In the genomic region with DNA sequence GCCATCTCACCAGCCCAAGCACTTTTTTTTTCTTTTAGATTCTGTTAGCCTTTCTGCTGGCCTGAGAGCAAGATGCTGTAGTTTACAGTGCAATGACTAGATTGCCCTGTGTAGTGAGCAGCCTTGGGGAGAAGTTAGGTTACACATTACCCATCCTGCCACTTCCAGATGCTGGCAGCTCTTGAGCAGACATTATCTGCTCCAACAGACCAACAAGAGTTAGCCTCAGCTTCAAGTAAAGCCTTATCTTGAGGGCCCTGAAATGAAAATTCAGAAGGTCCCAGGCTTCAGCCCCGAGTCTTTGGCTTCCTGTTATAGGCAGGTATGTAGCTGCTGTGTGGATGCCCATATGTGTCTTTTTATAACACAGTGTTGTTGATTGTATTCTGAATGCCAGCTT, we compare ENCODE assay signal across 36 mouse cellular contexts. TPM values are rescaled to one million over a fixed set of nuclear protein-coding genes. Genes with fewer than 3 reads are reported as not detected.
DNase-seq lines count a peak whose midpoint lies in the region; ATAC-seq lines count a peak whose summit lies in the region.
"Had no signal": no experiment of that assay in that cellular context is flagged by ENCODE, and none has a peak within 500 bp of the region (broad histone marks: within the 10 kb centered on the region; RNA-seq: fewer than 3 reads in every experiment).

No protein-coding gene starts in this region.

- no peak overlapping the region for H3K4me3 ChIP-seq in liver, embryonic 15.5 days (replicated peaks)
- H3K4me3 ChIP-seq: forebrain, embryonic 15.5 days; hindbrain, embryonic 13.5 days; limb, embryonic 12.5 days; midbrain, embryonic 10.5 days; midbrain, embryonic 15.5 days had no signal

- H3K4me2 ChIP-seq in liver, embryonic 15.5 days: peak overlapping the region; percentile 16; the same call in 1 of the 2 replicates
- H3K4me2 ChIP-seq: forebrain, embryonic 15.5 days; heart, embryonic 11.5 days; hindbrain, embryonic 13.5 days; limb, embryonic 12.5 days; midbrain, embryonic 15.5 days had no signal

- peak; percentile 8 to 29 for DNase-seq in spleen, postnatal 36 days (ENCODE audit: low spot score in 2 of 2)
- DNase-seq in spleen, postnatal 10 days (ENCODE audit: low spot score in 2 of 2): no peak
- DNase-seq in liver: peak; percentile 29
- no peak for DNase-seq in neural tube, embryonic 10.5 days (ENCODE audit: extremely low spot score, low spot score)
- DNase-seq in cerebellum, postnatal 4 days (ENCODE audit: low spot score in 2 of 2): no peak
- no peak for DNase-seq in heart, postnatal 25 days (ENCODE audit: low spot score)
- DNase-seq in embryo, embryonic 10.5 days (ENCODE audit: low spot score): no peak
- DNase-seq: adrenal gland, postnatal 36 days; cerebellum, adult 8-10 months; cerebellum, postnatal 25 days; gastrocnemius, postnatal 25 days; heart, adult 11 months; heart, postnatal 4 days; kidney, adult 8-10 months; kidney, postnatal 4 days; layer of hippocampus, postnatal 36 days; lung, adult 2 months; lung, postnatal 10 days; right cerebral cortex, postnatal 4 days; thymus, postnatal 14 days had no signal

- H3K9me3 ChIP-seq in liver, embryonic 15.5 days (replicated peaks): no peaks in the 10 kb centered on the region
- H3K9me3 ChIP-seq: forebrain, embryonic 15.5 days; G1E; hindbrain, embryonic 13.5 days; limb, embryonic 12.5 days; midbrain, embryonic 10.5 days; midbrain, embryonic 15.5 days had no signal

- ATAC-seq in liver, embryonic 15.5 days (ENCODE audit: insufficient read depth): peak; percentile 73
- ATAC-seq: forebrain, embryonic 15.5 days; intestine, embryonic 16.5 days; midbrain, embryonic 15.5 days had no signal

- WGBS in liver, embryonic 15.5 days (ENCODE audit: insufficient replicate concordance): 14% methylated on average over 1 of the region's 1 CpGs

- H3K27ac ChIP-seq in liver, embryonic 15.5 days (replicated peaks): no peak overlapping the region; the same call in 1 of the 2 replicates
- H3K27ac ChIP-seq: forebrain, embryonic 15.5 days; hindbrain, embryonic 13.5 days; kidney, postnatal 0 days; limb, embryonic 12.5 days; macrophage; midbrain, embryonic 10.5 days; midbrain, embryonic 15.5 days had no signal

- H3K36me3 ChIP-seq in liver, embryonic 15.5 days (replicated peaks): peaks cover 83% of the 10 kb centered on the region

- H3K27me3 ChIP-seq in liver, embryonic 15.5 days: no peaks in the 10 kb centered on the region
- H3K27me3 ChIP-seq: forebrain, embryonic 15.5 days; limb, embryonic 12.5 days; midbrain, embryonic 15.5 days had no signal

- peaks cover 39% of the 10 kb centered on the region for H3K4me1 ChIP-seq in liver, embryonic 15.5 days (replicated peaks)

- no peak overlapping the region for H3K9ac ChIP-seq in liver, embryonic 15.5 days
- H3K9ac ChIP-seq: forebrain, embryonic 15.5 days; hindbrain, embryonic 13.5 days; limb, embryonic 12.5 days; midbrain, embryonic 15.5 days had no signal

- intact Hi-C loops in heart, postnatal 25 days (cut with DNase I): no loop called here

RNA-seq across cellular contexts. Expression of gene Prdm12, which starts 32.3 kb away (rescaled TPM):
- polyA plus RNA-seq in liver, embryonic 15.5 days (2015; fragmentation: Nextera tagmentation; extraction: Ambion mirVana): not detected in 2 replicates
- total RNA-seq in heart, postnatal 25 days (2021): not detected
- total RNA-seq: adrenal gland, postnatal 36 days; gastrocnemius, adult 18-20 months; gastrocnemius, postnatal 25 days; heart, postnatal 4 days; neutrophil, adult 5-6 weeks had no signal
- polyA plus RNA-seq: G1E; heart, embryonic 16.5 days; intestine, embryonic 16.5 days; kidney, postnatal 0 days; lung, adult 2 months; macrophage; stomach, embryonic 16.5 days; urinary bladder, adult 2 months had no signal

RNA-seq across cellular contexts. Expression of gene Fubp3, which starts 35.1 kb away (rescaled TPM):
- polyA plus RNA-seq in liver, embryonic 15.5 days (2015; fragmentation: Nextera tagmentation; extraction: Ambion mirVana): 15.4 and 20.6 TPM in 2 replicates
- total RNA-seq in heart, postnatal 25 days (2021): 10 to 100 TPM; 13.1 to 17.0 TPM

Comparison
In these comparisons a context has a peak if more than half of its experiments do, and no peak if none do; other contexts are left out.
1. DNase-seq: peak in spleen, postnatal 36 days (2 of 2) and liver (single experiment); none in spleen, postnatal 10 days (0 of 2), neural tube, embryonic 10.5 days (single experiment), cerebellum, postnatal 4 days (0 of 2), heart, postnatal 25 days (single experiment) and embryo, embryonic 10.5 days (single experiment).